Mouse (Mus musculus) liver, adult 2 months (tissue): ENCODE data around the gene Syngap1.

Experiments used
- CTCF ChIP-seq: fragments of 200-500 bp; IDR thresholded peaks from 2 replicates; pipeline ENCODE4 v1.5.1; 2011; ENCODE audit warnings: low read depth, low read length, control low read depth
- POLR2A ChIP-seq: fragments of 200-500 bp; IDR thresholded peaks from 2 replicates; pipeline ENCODE4 v1.6.1; 2011; ENCODE audit warnings: low read length, control low read depth; ENCODE audit not compliant: insufficient read depth; ENCODE audit errors: extremely low read depth

- TF ChIP-seq POLR2A, result no peak
- TF ChIP-seq CTCF, result no peak
Observed at GRCm38 (mm10) chr17:26953201-26953600, 12.1 kb downstream of the Syngap1 start.
